Mouse (Mus musculus) embryonic facial prominence, embryonic 11.5 days (tissue): ENCODE results near the gene Snupn. TPM values are rescaled to one million over a fixed set of nuclear protein-coding genes. Genes with fewer than 3 reads are reported as not detected.

Experiments
- ATAC-seq: fragments of 200-750 bp; cut with Nextera tagmentation; replicated peaks from 2 replicates; pipeline ENCODE4 v1.8.0; 2017; ENCODE audit warnings: low read depth; ENCODE audit not compliant: insufficient number of reproducible peaks, low FRiP score, low TSS enrichment
- DNase-seq: peaks from one replicate; pipeline ENCODE4 v3.0.0-alpha.2; 2015; ENCODE audit warnings: low spot score
- H3K27ac ChIP-seq: fragments of 300-500 bp; sonication (generic); replicated peaks from 2 replicates; pipeline ENCODE4 v1.5.1; 2014; ENCODE audit warnings: mild to moderate bottlenecking, low read depth, low read length, control low read depth
- H3K27me3 ChIP-seq: fragments of 300-500 bp; sonication (generic); 2 replicates; pipeline ENCODE4 v1.6.1; 2014; ENCODE audit warnings: mild to moderate bottlenecking, low read length, moderate library complexity, mixed read lengths; ENCODE audit not compliant: control insufficient read depth, insufficient read depth
- H3K36me3 ChIP-seq: fragments of 300-500 bp; sonication (generic); replicated peaks from 2 replicates; pipeline ENCODE4 v1.6.1; 2014; ENCODE audit warnings: low read depth, mild to moderate bottlenecking, low read length, moderate library complexity, mixed read lengths; ENCODE audit not compliant: control insufficient read depth, insufficient read depth
- H3K4me1 ChIP-seq: fragments of 300-500 bp; sonication (generic); 2 replicates; pipeline ENCODE4 v1.6.1; 2014; ENCODE audit warnings: low read length, mixed read lengths; ENCODE audit not compliant: control insufficient read depth, insufficient read depth
- H3K4me2 ChIP-seq: fragments of 300-500 bp; sonication (generic); 2 replicates; pipeline ENCODE4 v1.6.1; 2014; ENCODE audit warnings: low read depth, mild to moderate bottlenecking, control low read depth, low read length, moderate library complexity
- H3K4me3 ChIP-seq: fragments of 300-500 bp; sonication (generic); 2 replicates; pipeline ENCODE4 v1.5.1; 2014; ENCODE audit warnings: low read depth, low read length, control low read depth
- H3K9ac ChIP-seq: fragments of 300-500 bp; sonication (generic); replicated peaks from 2 replicates; pipeline ENCODE4 v1.6.1; 2014; ENCODE audit warnings: mild to moderate bottlenecking, control low read depth, low read length
- H3K9me3 ChIP-seq: fragments of 300-500 bp; sonication (generic); replicated peaks from 2 replicates; pipeline ENCODE4 v1.6.1; 2016; ENCODE audit warnings: mild to moderate bottlenecking, low read length, inconsistent platforms, mixed read lengths; ENCODE audit not compliant: control insufficient read depth
- WGBS: fragments of 180-500 bp; shearing (Covaris S2); extraction: QIAGEN DNeasy Blood & Tissue Kit; methylation state at CpG from one replicate; pipeline ENCODE4 v1.1.7; 2014; 5-methylcytosine and 5-hydroxymethylcytosine counted together
- polyA plus RNA-seq: library from polyadenylated mRNA; unstranded; fragments of >200 nt; fragmentation: Nextera tagmentation; extraction: Ambion mirVana; gene quantifications from 2 replicates; pipeline ENCODE4 v1.2.1, GENCODE M21; 2014

The Snupn gene
- polyA plus RNA-seq, 1 experiment from 2014 or later, result 27.2 TPM

DNA sequence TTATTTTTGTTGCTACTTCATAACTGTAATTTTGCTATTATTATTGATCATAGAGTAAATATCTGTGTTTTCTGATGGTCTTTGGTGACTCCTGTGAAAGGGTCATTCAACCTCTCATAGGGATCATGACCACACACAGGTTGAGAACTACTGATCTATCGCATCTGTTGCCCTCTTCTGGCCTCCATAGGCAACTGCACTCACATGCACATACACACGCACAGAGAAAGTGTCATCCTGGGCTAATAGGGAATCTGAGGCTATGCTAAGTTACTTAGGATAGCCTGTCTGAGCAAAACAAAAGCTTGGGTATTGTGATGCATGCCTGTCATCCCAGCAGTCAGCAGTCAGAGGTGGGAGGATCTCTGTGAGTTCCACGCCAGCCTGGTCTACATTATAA is 10.9 kb downstream of the Snupn start:
- H3K27me3 ChIP-seq, result no peaks in the 10 kb centered on the region
- H3K4me2 ChIP-seq, result no peak overlapping the region
- no peak overlapping the region for H3K9ac ChIP-seq
- no peak overlapping the region for H3K27ac ChIP-seq
- no peak overlapping the region for H3K4me3 ChIP-seq
- no peaks in the 10 kb centered on the region for H3K9me3 ChIP-seq
- no peaks in the 10 kb centered on the region for H3K4me1 ChIP-seq
- DNase-seq, result no peak
- ATAC-seq, result no peak
- no peaks in the 10 kb centered on the region; the same call in 1 of the 2 replicates for H3K36me3 ChIP-seq
- WGBS, result over 99% methylated on average over 3 of the region's 3 CpGs

DNA sequence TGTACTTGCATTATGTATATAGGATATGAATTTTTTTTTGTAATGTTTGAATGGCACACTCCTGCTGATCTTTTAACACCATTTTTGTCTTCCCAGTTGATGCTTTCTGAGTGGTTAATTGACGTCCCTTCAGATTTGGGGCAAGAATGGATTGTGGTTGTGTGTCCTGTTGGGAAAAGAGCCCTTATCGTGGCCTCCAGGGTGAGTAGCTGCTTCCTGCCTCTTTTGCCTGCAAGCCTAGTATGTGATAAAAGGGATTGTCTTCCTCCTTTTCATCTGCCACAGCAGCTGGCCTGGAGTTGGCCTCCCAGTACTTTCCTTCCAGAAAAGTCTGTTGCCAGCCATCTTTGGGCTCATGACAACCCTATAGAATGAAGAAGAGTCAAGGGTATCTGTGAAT is 19.5 kb downstream of the Snupn start:
- WGBS, result 78% methylated on average over 2 of the region's 2 CpGs
- Histone ChIP-seq H3K36me3 (no peaks in the 10 kb centered on the region), H3K4me2 (no peak overlapping the region), H3K9me3 (no peaks in the 10 kb centered on the region), H3K4me3 (no peak overlapping the region), H3K27ac (no peak overlapping the region), H3K27me3 (no peaks in the 10 kb centered on the region), H3K9ac (no peak overlapping the region), H3K4me1 (no peaks in the 10 kb centered on the region)
- no peak for DNase-seq
- ATAC-seq, result no peak

DNA sequence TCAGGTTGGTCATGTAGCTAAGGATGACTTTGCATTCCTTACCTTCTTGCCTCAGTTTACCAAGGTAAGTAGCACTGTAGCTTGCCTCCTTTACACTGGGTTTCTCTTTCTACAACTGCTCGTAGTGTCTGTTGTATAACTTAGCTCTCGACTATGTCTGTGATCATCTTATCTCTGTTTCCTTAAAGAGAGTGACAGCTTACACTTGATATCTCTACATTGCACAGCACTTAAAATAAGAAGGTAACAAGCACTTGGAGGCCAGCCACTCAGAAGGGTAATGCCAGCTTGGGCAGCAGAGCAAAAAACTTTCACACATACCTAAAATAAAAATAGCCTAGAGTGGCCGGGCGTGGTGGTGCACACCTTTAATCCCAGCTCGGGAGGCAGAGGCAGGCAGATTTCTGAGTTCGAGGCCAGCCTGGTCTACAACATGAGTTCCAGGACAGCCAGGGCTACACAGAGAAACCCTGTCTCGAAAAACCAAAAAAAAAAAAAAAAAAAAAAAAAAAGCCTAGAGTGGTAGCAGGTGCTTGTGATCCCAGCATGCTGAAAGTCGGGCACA is 23.4 kb downstream of the Snupn start:
- no peak overlapping the region for H3K27ac ChIP-seq
- no peak overlapping the region for H3K4me2 ChIP-seq
- ATAC-seq (no peak), DNase-seq (no peak)
- no peak overlapping the region for H3K4me3 ChIP-seq
- H3K9me3 ChIP-seq, result no peaks in the 10 kb centered on the region
- no peak overlapping the region for H3K9ac ChIP-seq
- no peaks in the 10 kb centered on the region for H3K36me3 ChIP-seq
- H3K4me1 ChIP-seq, result no peaks in the 10 kb centered on the region
- 86% methylated on average over 7 of the region's 8 CpGs for WGBS
- no peaks in the 10 kb centered on the region for H3K27me3 ChIP-seq

DNA sequence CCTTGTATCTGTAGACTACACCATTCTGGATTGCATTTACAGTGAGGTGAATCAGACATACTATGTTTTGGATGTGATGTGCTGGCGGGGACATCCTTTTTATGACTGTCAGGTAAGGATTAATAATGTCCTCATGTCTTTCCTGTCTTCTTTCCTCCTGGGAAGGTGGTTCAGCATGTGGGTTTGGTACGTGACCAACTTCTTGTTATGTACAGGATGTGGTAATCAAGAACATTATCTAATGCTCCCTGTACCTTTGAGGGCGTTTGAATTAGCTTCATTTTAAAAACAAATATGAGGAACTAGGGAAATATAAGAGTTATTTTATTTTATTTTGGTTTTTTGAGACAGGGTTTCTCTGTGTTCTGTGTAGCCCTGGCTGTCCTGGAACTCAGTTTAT is 24.5 kb downstream of the Snupn start:
- no peak overlapping the region for H3K4me2 ChIP-seq
- no peak overlapping the region for H3K9ac ChIP-seq
- WGBS, result 81% methylated on average over 3 of the region's 3 CpGs
- no peaks in the 10 kb centered on the region for H3K4me1 ChIP-seq
- no peak overlapping the region for H3K4me3 ChIP-seq
- ATAC-seq (no peak), DNase-seq (no peak)
- no peaks in the 10 kb centered on the region for H3K27me3 ChIP-seq
- no peaks in the 10 kb centered on the region for H3K36me3 ChIP-seq
- no peaks in the 10 kb centered on the region for H3K9me3 ChIP-seq
- no peak overlapping the region for H3K27ac ChIP-seq

DNA sequence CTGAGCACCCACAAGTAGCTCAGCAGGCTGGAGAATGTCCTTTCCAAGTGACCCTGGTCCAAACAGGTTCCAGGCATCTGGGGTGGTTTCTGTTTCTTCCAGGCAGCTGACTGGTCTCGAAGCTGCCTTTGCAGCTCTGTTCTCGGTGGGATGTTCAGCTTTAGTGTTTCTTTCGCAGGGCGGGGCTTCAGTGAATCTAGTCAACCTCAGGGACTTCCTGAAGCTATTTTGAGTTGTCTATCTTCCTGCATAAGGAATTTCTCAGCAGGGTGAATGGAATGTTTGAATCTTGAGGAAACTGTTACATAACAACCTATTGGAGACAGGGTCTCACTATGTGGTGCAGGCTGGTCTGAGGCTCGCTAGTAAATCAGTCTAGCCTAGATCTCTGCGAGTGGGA is 29.5 kb downstream of the Snupn start:
- Histone ChIP-seq H3K9me3 (no peaks in the 10 kb centered on the region), H3K9ac (no peak overlapping the region), H3K27me3 (no peaks in the 10 kb centered on the region), H3K27ac (no peak overlapping the region), H3K4me2 (no peak overlapping the region), H3K4me1 (no peaks in the 10 kb centered on the region), H3K4me3 (no peak overlapping the region), H3K36me3 (no peaks in the 10 kb centered on the region)
- ATAC-seq, result no peak
- no peak for DNase-seq
- 89% methylated on average over 6 of the region's 6 CpGs for WGBS

DNA sequence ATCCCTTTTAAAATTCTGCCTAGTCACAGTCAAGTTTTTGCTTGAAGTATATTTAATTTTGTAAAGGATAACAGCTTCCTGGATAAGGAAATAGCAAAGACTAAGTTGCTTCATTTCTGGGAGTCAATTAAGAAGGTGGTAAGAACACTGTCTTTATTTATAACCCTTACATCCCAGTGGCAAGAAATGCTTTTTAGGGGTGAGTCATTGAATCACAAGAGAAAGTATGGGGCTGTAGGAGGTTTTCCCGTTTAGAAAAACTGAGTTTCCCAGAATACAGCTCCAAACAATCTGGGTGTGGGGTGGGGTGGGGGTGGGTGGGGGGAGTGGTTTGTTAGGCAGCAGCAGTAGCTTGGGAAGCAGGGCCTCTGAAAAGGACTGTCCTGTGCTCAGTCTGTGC is 30.8 kb downstream of the Snupn start:
- no peaks in the 10 kb centered on the region for H3K9me3 ChIP-seq
- H3K4me3 ChIP-seq, result no peak overlapping the region
- no peaks in the 10 kb centered on the region for H3K27me3 ChIP-seq
- H3K36me3 ChIP-seq, result no peaks in the 10 kb centered on the region
- no peak for DNase-seq
- no peak overlapping the region for H3K9ac ChIP-seq
- no peak overlapping the region for H3K4me2 ChIP-seq
- H3K27ac ChIP-seq, result no peak overlapping the region
- WGBS, result 79% methylated on average over 1 of the region's 1 CpGs
- H3K4me1 ChIP-seq, result no peaks in the 10 kb centered on the region
- ATAC-seq, result no peak

DNA sequence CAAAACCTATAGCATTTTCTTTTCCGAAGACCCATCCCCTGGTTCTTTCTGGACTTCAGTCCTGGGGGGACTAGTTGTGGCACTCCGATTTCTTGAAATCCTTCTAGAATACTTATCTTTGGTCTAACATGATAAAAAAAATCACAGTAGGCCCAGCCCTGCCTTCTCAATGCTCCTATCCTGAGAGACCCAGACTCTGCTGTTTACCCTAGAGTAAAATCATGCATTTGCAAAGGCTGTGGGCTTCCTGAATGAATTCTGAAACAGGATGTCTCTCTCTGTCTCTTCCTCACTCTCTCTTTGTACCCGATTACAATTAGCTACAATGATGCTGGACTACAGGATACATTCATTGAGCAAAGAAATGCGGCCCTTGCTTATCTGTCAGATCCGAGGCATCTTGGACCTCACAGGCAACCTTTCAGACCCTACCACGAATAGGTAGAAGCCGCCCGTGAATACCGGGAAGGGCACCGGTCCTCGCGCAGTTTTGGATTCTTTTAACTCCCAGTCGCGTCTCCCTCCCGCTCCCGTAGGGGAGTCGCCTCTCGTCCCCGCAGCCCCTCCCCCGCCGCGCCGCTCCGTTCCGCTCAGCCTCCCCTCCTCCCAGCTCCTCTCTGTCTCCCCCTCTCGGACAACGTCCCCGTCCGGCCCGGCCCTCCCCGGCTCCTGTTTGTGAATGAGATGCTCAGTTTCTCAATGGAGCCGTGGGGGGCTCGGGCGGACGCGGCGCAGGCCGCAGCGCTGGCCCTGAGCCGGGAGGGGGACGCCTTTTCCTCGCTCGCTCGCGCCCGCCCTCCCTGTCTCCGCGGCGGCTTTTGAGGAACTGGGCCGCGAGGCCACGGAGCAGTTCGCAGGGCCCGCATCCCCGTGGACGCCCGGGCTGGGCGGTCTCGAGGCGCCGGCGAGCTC is 43.9 kb downstream of the Snupn start, which contains the start of gene Ptpn9:
TSS of gene Ptpn9 (plus strand) at position 638 of the 912 bp plus-strand sequence.
- Histone ChIP-seq H3K4me1 (no peaks in the 10 kb centered on the region), H3K9ac (peak within 1 kb of the TSS; percentile 98), H3K36me3 (no peaks in the 10 kb centered on the region), H3K4me2 (peak within 1 kb of the TSS; percentile 84), H3K4me3 (peak within 1 kb of the TSS; percentile 93), H3K27ac (peak within 1 kb of the TSS; percentile 96), H3K27me3 (no peaks in the 10 kb centered on the region), H3K9me3 (no peaks in the 10 kb centered on the region)
- ATAC-seq (peak; percentile 94), DNase-seq (peak; percentile 93)
- WGBS, result 2% methylated on average over 61 of the region's 62 CpGs
